Comparison of ENCODE assay signal across 12 mouse cellular contexts in the genomic region with DNA sequence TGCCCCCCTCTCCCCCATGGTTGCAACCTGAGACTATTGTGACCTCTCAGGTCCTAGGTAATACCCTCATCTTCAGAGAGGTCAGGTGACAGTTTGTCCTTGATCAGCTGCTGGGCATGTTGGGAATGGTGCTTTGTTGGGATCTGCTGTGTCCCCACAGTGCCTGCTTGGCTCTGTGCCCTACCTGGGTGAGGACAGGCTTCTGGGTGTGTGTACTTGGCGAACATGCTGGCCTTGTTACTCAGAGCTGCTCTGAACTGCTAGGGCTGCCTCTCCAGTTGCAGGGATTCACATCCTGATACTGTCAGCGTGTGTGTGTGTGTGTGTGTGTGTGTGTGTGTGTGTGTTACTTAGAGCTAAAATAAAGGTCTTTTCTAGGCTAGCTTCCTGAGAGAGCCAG. TPM values are rescaled to one million over a fixed set of nuclear protein-coding genes. Genes with fewer than 3 reads are reported as not detected.
DNase-seq lines count a peak whose midpoint lies in the region; ATAC-seq and TF ChIP-seq lines count a peak whose summit lies in the region.
"Had no signal": no experiment of that assay in that cellular context is flagged by ENCODE, and none has a peak within 500 bp of the region (broad histone marks: within the 10 kb centered on the region; RNA-seq: fewer than 3 reads in every experiment).

No protein-coding gene starts in this region.

- H3K9me3 ChIP-seq in heart, postnatal 0 days (replicated peaks; ENCODE audit: control insufficient read depth, low read length) = no peaks in the 10 kb centered on the region
- no peaks in the 10 kb centered on the region for H3K9me3 ChIP-seq in liver, embryonic 16.5 days (replicated peaks; ENCODE audit: control insufficient read depth, low read length)

- no peak overlapping the region for H3K9ac ChIP-seq in heart, postnatal 0 days (replicated peaks; ENCODE audit: low read depth, low read length)
- peak overlapping the region; percentile 30; the same call in 1 of the 2 replicates for H3K9ac ChIP-seq in liver, embryonic 16.5 days (ENCODE audit: low read depth, low read length)

- 17% methylated on average over 2 of the region's 2 CpGs for WGBS in heart, postnatal 0 days
- WGBS in liver, embryonic 16.5 days (ENCODE audit: insufficient replicate concordance) = 40% methylated on average over 2 of the region's 2 CpGs

- H3K4me3 ChIP-seq in heart, postnatal 0 days (ENCODE audit: low read depth, low read length) = no peak overlapping the region
- no peak overlapping the region for H3K4me3 ChIP-seq in liver, embryonic 16.5 days (ENCODE audit: low read depth, low read length)

- no peaks in the 10 kb centered on the region for H3K36me3 ChIP-seq in heart, postnatal 0 days (replicated peaks; ENCODE audit: control insufficient read depth, insufficient read depth, low read length)
- no peaks in the 10 kb centered on the region for H3K36me3 ChIP-seq in liver, embryonic 16.5 days (ENCODE audit: control insufficient read depth, insufficient read depth)

- H3K4me1 ChIP-seq in heart, postnatal 0 days (ENCODE audit: control insufficient read depth, insufficient read depth) = peaks cover 29% of the 10 kb centered on the region
- H3K4me1 ChIP-seq in liver, embryonic 16.5 days (ENCODE audit: control insufficient read depth, low read depth, low read length) = peaks cover 78% of the 10 kb centered on the region

- DNase-seq in lung, postnatal 25 days (ENCODE audit: low spot score) = peak; percentile 26
- no peak for DNase-seq in lung, postnatal 10 days
- peak; percentile 86 for DNase-seq in adrenal gland, postnatal 10 days
- DNase-seq in heart, postnatal 0 days (ENCODE audit: low spot score) = peak; percentile 72
- no peak for DNase-seq in embryo, embryonic 10.5 days (ENCODE audit: low spot score)
- no peak for DNase-seq in layer of hippocampus, postnatal 25 days (ENCODE audit: extremely low spot score in 1 of 2, low spot score in 1 of 2)
- DNase-seq in layer of hippocampus, adult 9-11 months = no peak
- DNase-seq: embryo, embryonic 11 days; left cerebral cortex, postnatal 4 days; right cerebral cortex, adult 18-20 months had no signal

- no peak overlapping the region for H3K4me2 ChIP-seq in heart, postnatal 0 days (ENCODE audit: low read depth, low read length)
- H3K4me2 ChIP-seq in liver, embryonic 16.5 days (ENCODE audit: low read depth, low read length) = no peak overlapping the region

- TF ChIP-seq CTCF in heart, postnatal 0 days (IDR thresholded peaks at IDR 0.05; ENCODE audit: low read depth) = no peak

- TF ChIP-seq EP300 in heart, postnatal 0 days (IDR thresholded peaks at IDR 0.05; ENCODE audit: low read depth) = no peak

- no peaks in the 10 kb centered on the region for H3K27me3 ChIP-seq in heart, postnatal 0 days (ENCODE audit: control insufficient read depth, insufficient read depth, low read length)
- H3K27me3 ChIP-seq in liver, embryonic 16.5 days (ENCODE audit: control insufficient read depth, insufficient read depth, low read depth, low read length) = no peaks in the 10 kb centered on the region
- H3K27me3 ChIP-seq: Patski had no signal

- peak overlapping the region; percentile 58 for H3K27ac ChIP-seq in heart, postnatal 0 days (ENCODE audit: low read depth)
- H3K27ac ChIP-seq in liver, embryonic 16.5 days (ENCODE audit: low read length) = peak overlapping the region; percentile 62

- ATAC-seq in heart, postnatal 0 days (ENCODE audit: insufficient read depth, low read depth) = peak; percentile 81
- no peak for ATAC-seq in liver, embryonic 16.5 days (ENCODE audit: low read depth)
- ATAC-seq: Patski had no signal

RNA-seq across cellular contexts. Expression of gene Notch3, which starts 56.2 kb away (rescaled TPM):
- total RNA-seq in adrenal gland, postnatal 10 days (2021) = 10 to 100 TPM; 24.9 to 31.7 TPM
- total RNA-seq in heart, postnatal 0 days (2014; rRNA removed; ENCODE audit: low replicate concordance) = 36.8 and 53.6 TPM in 2 replicates
- 3.7 TPM in 2 replicates for polyA plus RNA-seq in heart, postnatal 0 days (2015; fragmentation: Nextera tagmentation; extraction: Ambion mirVana)
- 0.42 and 0.73 TPM in 2 replicates for polyA plus RNA-seq in liver, embryonic 16.5 days (2015; fragmentation: Nextera tagmentation; extraction: Ambion mirVana)
- total RNA-seq in layer of hippocampus, postnatal 25 days (2021) = 10 to 100 TPM in 1 of 2 experiments, 1 to 10 TPM in 1; 7.0 to 10.3 TPM

Comparison
In these comparisons a context has a peak if more than half of its experiments do, and no peak if none do; other contexts are left out.
1. DNase-seq: peak in lung, postnatal 25 days (single experiment), adrenal gland, postnatal 10 days (single experiment) and heart, postnatal 0 days (single experiment); none in lung, postnatal 10 days (single experiment), embryo, embryonic 10.5 days (single experiment), layer of hippocampus, postnatal 25 days (0 of 2) and layer of hippocampus, adult 9-11 months (single experiment).